ENCODE assay signal across 8 mouse cellular contexts in genomic region chr12:11264895-11265294, GRCm38 (mm10). TPM values are rescaled to one million over a fixed set of nuclear protein-coding genes. Genes with fewer than 3 reads are reported as not detected.
DNase-seq lines count a peak whose midpoint lies in the region; ATAC-seq lines count a peak whose summit lies in the region.

No protein-coding gene starts in this region.

- peak overlapping the region; percentile 75 for H3K4me2 ChIP-seq in forebrain, embryonic 13.5 days
- peak overlapping the region; percentile 81 for H3K4me2 ChIP-seq in liver, embryonic 15.5 days

- H3K9me3 ChIP-seq in erythroblast, embryonic 14.5 days (ENCODE audit: control insufficient read depth, low read length), result no peaks in the 10 kb centered on the region
- no peaks in the 10 kb centered on the region for H3K9me3 ChIP-seq in forebrain, embryonic 13.5 days (replicated peaks)
- no peaks in the 10 kb centered on the region for H3K9me3 ChIP-seq in liver, embryonic 15.5 days (replicated peaks)

- ATAC-seq in erythroblast, adult 5-6 weeks (replicated peaks; ENCODE audit: low FRiP score, poor library complexity, severe bottlenecking), result no peak
- no peak for ATAC-seq in forebrain, embryonic 13.5 days
- no peak for ATAC-seq in liver, embryonic 15.5 days (ENCODE audit: insufficient read depth)

- peaks cover 39% of the 10 kb centered on the region for H3K36me3 ChIP-seq in erythroblast, embryonic 14.5 days (ENCODE audit: control insufficient read depth)
- no peaks in the 10 kb centered on the region for H3K36me3 ChIP-seq in forebrain, embryonic 13.5 days (ENCODE audit: poor library complexity, severe bottlenecking)
- peaks cover 12% of the 10 kb centered on the region for H3K36me3 ChIP-seq in liver, embryonic 15.5 days (replicated peaks)

- peak; percentile 19 for DNase-seq in ES-CJ7 (ENCODE audit: low read depth, low spot score)
- DNase-seq in adrenal gland, postnatal 36 days, result no peak
- DNase-seq in gastrocnemius, postnatal 10 days, result no peak
- no peak for DNase-seq in adipocyte (ENCODE audit: low spot score)

- no peaks in the 10 kb centered on the region for H3K27me3 ChIP-seq in erythroblast, embryonic 14.5 days (ENCODE audit: control insufficient read depth)
- H3K27me3 ChIP-seq in forebrain, embryonic 13.5 days, result no peaks in the 10 kb centered on the region
- H3K27me3 ChIP-seq in liver, embryonic 15.5 days, result no peaks in the 10 kb centered on the region

- 4% methylated on average over 13 of the region's 13 CpGs for WGBS in forebrain, embryonic 13.5 days
- WGBS in liver, embryonic 15.5 days (ENCODE audit: insufficient replicate concordance), result 2% methylated on average over 13 of the region's 13 CpGs

- H3K4me3 ChIP-seq in erythroblast, embryonic 14.5 days (replicated peaks), result peak overlapping the region; percentile 98
- H3K4me3 ChIP-seq in forebrain, embryonic 13.5 days, result peak overlapping the region; percentile 72
- peak overlapping the region; percentile 95 for H3K4me3 ChIP-seq in liver, embryonic 15.5 days (replicated peaks)

- H3K27ac ChIP-seq in forebrain, embryonic 13.5 days, result peak overlapping the region; percentile 85; the same call in 1 of the 2 replicates
- peak overlapping the region; percentile 96 for H3K27ac ChIP-seq in liver, embryonic 15.5 days (replicated peaks)

- H3K4me1 ChIP-seq in erythroblast, embryonic 14.5 days (ENCODE audit: control insufficient read depth), result peaks cover 43% of the 10 kb centered on the region
- H3K4me1 ChIP-seq in forebrain, embryonic 13.5 days, result peaks cover 37% of the 10 kb centered on the region
- H3K4me1 ChIP-seq in liver, embryonic 15.5 days (replicated peaks), result peaks cover 33% of the 10 kb centered on the region

- H3K9ac ChIP-seq in forebrain, embryonic 13.5 days, result peak overlapping the region; percentile 88
- H3K9ac ChIP-seq in liver, embryonic 15.5 days, result peak overlapping the region; percentile 96

RNA-seq across cellular contexts. Expression of gene Gen1, which starts 0.7 kb away (rescaled TPM):
- 0.87 and 1.1 TPM in 2 replicates for polyA plus RNA-seq in erythroblast, embryonic 14.5 days (2012)
- 16.5 and 17.9 TPM in 2 replicates for total RNA-seq in erythroblast, adult 5-6 weeks (2015; ENCODE audit: low replicate concordance)
- total RNA-seq in erythroblast, adult 5-6 weeks (2017; ENCODE audit: low replicate concordance), result 38.1 and 55.8 TPM in 2 replicates
- 8.0 and 9.2 TPM in 2 replicates for polyA plus RNA-seq in forebrain, embryonic 13.5 days (2015; fragmentation: Nextera tagmentation; extraction: Ambion mirVana)
- 8.7 and 9.4 TPM in 2 replicates for polyA plus RNA-seq in liver, embryonic 15.5 days (2015; fragmentation: Nextera tagmentation; extraction: Ambion mirVana)
- total RNA-seq in adrenal gland, postnatal 36 days (2021), result 1 to 10 TPM; 2.5 to 2.7 TPM
- 1 to 10 TPM; 3.9 to 7.2 TPM for total RNA-seq in gastrocnemius, postnatal 10 days (2021)

RNA-seq across cellular contexts. Expression of gene Smc6, which starts 0.8 kb away (rescaled TPM):
- 3.6 and 4.8 TPM in 2 replicates for polyA plus RNA-seq in erythroblast, embryonic 14.5 days (2012)
- total RNA-seq in erythroblast, adult 5-6 weeks (2015; ENCODE audit: low replicate concordance), result 24.9 and 92.4 TPM in 2 replicates
- 69.2 and 192 TPM in 2 replicates for total RNA-seq in erythroblast, adult 5-6 weeks (2017; ENCODE audit: low replicate concordance)
- polyA plus RNA-seq in forebrain, embryonic 13.5 days (2015; fragmentation: Nextera tagmentation; extraction: Ambion mirVana), result 159 and 178 TPM in 2 replicates
- polyA plus RNA-seq in liver, embryonic 15.5 days (2015; fragmentation: Nextera tagmentation; extraction: Ambion mirVana), result 55.8 and 71.4 TPM in 2 replicates
- total RNA-seq in adrenal gland, postnatal 36 days (2021), result 10 to 100 TPM; 38.0 to 42.5 TPM
- 10 to 100 TPM; 47.5 to 55.2 TPM for total RNA-seq in gastrocnemius, postnatal 10 days (2021)

RNA-seq across cellular contexts. Expression of gene Msgn1, which starts 56.1 kb away (rescaled TPM):
- not detected in 2 replicates for polyA plus RNA-seq in erythroblast, embryonic 14.5 days (2012)
- not detected in 2 replicates for total RNA-seq in erythroblast, adult 5-6 weeks (2015; ENCODE audit: low replicate concordance)
- not detected in 2 replicates for total RNA-seq in erythroblast, adult 5-6 weeks (2017; ENCODE audit: low replicate concordance)
- polyA plus RNA-seq in forebrain, embryonic 13.5 days (2015; fragmentation: Nextera tagmentation; extraction: Ambion mirVana), result not detected in 2 replicates
- polyA plus RNA-seq in liver, embryonic 15.5 days (2015; fragmentation: Nextera tagmentation; extraction: Ambion mirVana), result not detected in 2 replicates
- not detected for total RNA-seq in adrenal gland, postnatal 36 days (2021)
- not detected for total RNA-seq in gastrocnemius, postnatal 10 days (2021)
